Mouse (Mus musculus) cerebellum, adult 2 months (tissue): Measurements from ENCODE around the gene Fam229b.

Source experiments
- CTCF ChIP-seq: fragments of 200-500 bp; IDR thresholded peaks from 2 replicates; pipeline ENCODE4 v1.5.1; 2011; ENCODE audit warnings: low read depth, mild to moderate bottlenecking, control low read depth, low read length, moderate library complexity, borderline replicate concordance; ENCODE audit not compliant: insufficient read depth
- POLR2A ChIP-seq: fragments of 200-500 bp; IDR thresholded peaks from 2 replicates; pipeline ENCODE4 v1.6.1; 2011; ENCODE audit warnings: low read length, control low read depth, borderline replicate concordance; ENCODE audit not compliant: insufficient read depth

GRCm38 (mm10) chr10:39173077-39173476 is 39.4 kb upstream of the Fam229b start:
- TF ChIP-seq POLR2A = no peak
- no peak for TF ChIP-seq CTCF
